Mouse (Mus musculus) kidney, postnatal 4 days (tissue): ENCODE results near the gene Mtcl1.
"Not testable (repeated sequence)": the region's sequence is repeated elsewhere in the genome, so short reads cannot be mapped to it uniquely, and the experiment has no call there.

Experiments
- DNase-seq, 2 experiments: peaks; one replicate each; pipeline ENCODE4 v3.0.0; 2021; ENCODE audit warnings: mixed read lengths in 2 of 2

The Mtcl1 gene

GRCm38 (mm10) chr17:66447007-66447312 lies 2.6 kb downstream of the Mtcl1 start:
- DNase-seq = no peak

GRCm38 (mm10) chr17:66446196-66447006 lies 3.1 kb downstream of the Mtcl1 start:
- DNase-seq = no peak

GRCm38 (mm10) chr17:66444059-66444700 lies 5.4 kb downstream of the Mtcl1 start:
- no peak for DNase-seq

- DNase-seq = no peak
Measured at GRCm38 (mm10) chr17:66439888-66440287, 9.7 kb downstream of the Mtcl1 start.

GRCm38 (mm10) chr17:66439051-66439753 lies 10.3 kb downstream of the Mtcl1 start:
- DNase-seq = no peak

- DNase-seq = no peak
Measured at GRCm38 (mm10) chr17:66438137-66438536, 11.4 kb downstream of the Mtcl1 start.

GRCm38 (mm10) chr17:66436811-66437210 lies 12.7 kb downstream of the Mtcl1 start:
- DNase-seq = no peak

- DNase-seq = no peak
Measured at GRCm38 (mm10) chr17:66435982-66436381, 13.6 kb downstream of the Mtcl1 start.

- no peak for DNase-seq
Measured at GRCm38 (mm10) chr17:66435007-66435406, 14.5 kb downstream of the Mtcl1 start.

GRCm38 (mm10) chr17:66434566-66434965 lies 15.0 kb downstream of the Mtcl1 start:
- DNase-seq = no peak

GRCm38 (mm10) chr17:66424601-66425000 lies 24.9 kb downstream of the Mtcl1 start:
- DNase-seq = not testable (repeated sequence)

- peak in 1 of 2 experiments; percentile 41 for DNase-seq
Measured at GRCm38 (mm10) chr17:66419421-66419820, 30.1 kb downstream of the Mtcl1 start.

- DNase-seq = no peak
Measured at GRCm38 (mm10) chr17:66417748-66418147, 31.8 kb downstream of the Mtcl1 start.

- no peak for DNase-seq
Measured at GRCm38 (mm10) chr17:66417329-66417728, 32.2 kb downstream of the Mtcl1 start.

GRCm38 (mm10) chr17:66416841-66417313 lies 32.7 kb downstream of the Mtcl1 start:
- DNase-seq = peak; percentile 66 to 75

- DNase-seq = no peak
Measured at GRCm38 (mm10) chr17:66416436-66416835, 33.1 kb downstream of the Mtcl1 start.

- DNase-seq = no peak
Measured at GRCm38 (mm10) chr17:66414331-66414730, 35.2 kb downstream of the Mtcl1 start.

GRCm38 (mm10) chr17:66412155-66412970 lies 37.2 kb downstream of the Mtcl1 start:
- peak; percentile 18 to 46 for DNase-seq

GRCm38 (mm10) chr17:66410884-66411426 lies 38.6 kb downstream of the Mtcl1 start:
- DNase-seq = no peak

- DNase-seq = no peak
Measured at GRCm38 (mm10) chr17:66409070-66409605, 40.4 kb downstream of the Mtcl1 start.

GRCm38 (mm10) chr17:66408400-66408799 lies 41.1 kb downstream of the Mtcl1 start:
- no peak for DNase-seq

GRCm38 (mm10) chr17:66407833-66408232 lies 41.7 kb downstream of the Mtcl1 start:
- peak in 1 of 2 experiments; percentile 23 for DNase-seq
